Mouse (Mus musculus) liver, postnatal 0 days (tissue): ENCODE measurements around the gene Polr1e.

Source experiments
- CTCF ChIP-seq: sonication (generic); IDR thresholded peaks from 2 replicates; pipeline ENCODE4 v1.5.1; 2016; ENCODE audit warnings: antibody characterized with exemption, low read depth
- EP300 ChIP-seq: IDR thresholded peaks from 2 replicates; pipeline ENCODE4 v1.6.1; 2016; ENCODE audit warnings: antibody characterized with exemption, low read depth, mild to moderate bottlenecking

DNA sequence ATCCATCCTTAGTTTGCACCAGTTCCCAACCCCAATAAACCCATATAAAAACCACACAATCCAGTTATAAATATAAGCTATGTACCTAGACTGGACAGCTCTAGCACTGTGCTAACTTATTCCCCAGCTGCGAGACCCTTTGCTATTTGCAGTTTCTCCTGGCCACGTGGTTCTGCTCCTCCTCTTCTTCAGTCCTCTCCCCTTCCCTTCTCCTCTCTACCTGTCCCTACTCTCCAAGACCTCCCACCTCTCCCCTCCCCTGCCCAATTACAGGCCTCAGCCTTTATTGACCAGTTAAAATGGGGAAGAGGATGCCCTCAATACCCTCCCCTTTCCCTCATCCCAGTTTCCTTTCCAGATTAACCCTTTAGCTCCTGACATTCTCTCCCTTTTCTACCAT is 4.8 kb upstream of the Polr1e start:
- TF ChIP-seq EP300: 0 out of 2 replicates have a peak, but pooled peaks have one; percentile 9
- TF ChIP-seq CTCF: no peak
